Comparison of ENCODE assay signal across 9 mouse cellular contexts in genomic region chr19:32866765-32867164, GRCm38 (mm10).
DNase-seq lines count a peak whose midpoint lies in the region; ATAC-seq and TF ChIP-seq lines count a peak whose summit lies in the region.
"Had no signal": no experiment of that assay in that cellular context is flagged by ENCODE, and none has a peak within 500 bp of the region (broad histone marks: within the 10 kb centered on the region; RNA-seq: fewer than 3 reads in every experiment).

No protein-coding gene starts in this region.

- 0 out of 2 replicates have a peak, but pooled peaks cover 12% of the 10 kb centered on the region for H3K4me1 ChIP-seq in kidney, embryonic 16.5 days (ENCODE audit: insufficient read depth, low read length)
- H3K4me1 ChIP-seq in embryonic facial prominence, embryonic 15.5 days = peaks cover 28% of the 10 kb centered on the region
- H3K4me1 ChIP-seq in hindbrain, embryonic 13.5 days (replicated peaks) = peaks cover 10% of the 10 kb centered on the region
- peaks cover 18% of the 10 kb centered on the region; the same call in 1 of the 2 replicates for H3K4me1 ChIP-seq in midbrain, embryonic 15.5 days
- H3K4me1 ChIP-seq in cerebellum, adult 2 months (ENCODE audit: control insufficient read depth, insufficient read depth, low read length) = no peaks in the 10 kb centered on the region

- H3K4me3 ChIP-seq in kidney, embryonic 16.5 days (ENCODE audit: low read length) = peak overlapping the region; percentile 20
- peak overlapping the region; percentile 19 for H3K4me3 ChIP-seq in embryonic facial prominence, embryonic 15.5 days (replicated peaks)
- H3K4me3 ChIP-seq in hindbrain, embryonic 13.5 days = peak overlapping the region; percentile 24
- H3K4me3 ChIP-seq in midbrain, embryonic 15.5 days = peak overlapping the region; percentile 17
- no peak overlapping the region for H3K4me3 ChIP-seq in left cerebral cortex, adult 2 months
- no peak overlapping the region for H3K4me3 ChIP-seq in cerebellum, adult 2 months (replicated peaks; ENCODE audit: insufficient read depth, low read depth, low read length)

- peak overlapping the region; percentile 37 for H3K4me2 ChIP-seq in kidney, embryonic 16.5 days (replicated peaks; ENCODE audit: low read depth, low read length)
- peak overlapping the region; percentile 40 for H3K4me2 ChIP-seq in embryonic facial prominence, embryonic 15.5 days (replicated peaks)
- H3K4me2 ChIP-seq in hindbrain, embryonic 13.5 days = peak overlapping the region; percentile 50
- peak overlapping the region; percentile 52 for H3K4me2 ChIP-seq in midbrain, embryonic 15.5 days

- no peak for TF ChIP-seq CTCF in left cerebral cortex, adult 2 months (IDR thresholded peaks at IDR 0.05)
- no peak for TF ChIP-seq CTCF in cerebellum, adult 2 months (IDR thresholded peaks at IDR 0.05; ENCODE audit: borderline replicate concordance, insufficient read depth, low read depth, low read length)

- H3K27ac ChIP-seq in kidney, embryonic 16.5 days (ENCODE audit: low read length) = no peak overlapping the region
- H3K27ac ChIP-seq in embryonic facial prominence, embryonic 15.5 days (replicated peaks) = no peak overlapping the region
- H3K27ac ChIP-seq in hindbrain, embryonic 13.5 days = no peak overlapping the region
- H3K27ac ChIP-seq in midbrain, embryonic 15.5 days = no peak overlapping the region
- H3K27ac ChIP-seq in left cerebral cortex, adult 2 months = no peak overlapping the region
- H3K27ac ChIP-seq in cerebellum, adult 2 months (ENCODE audit: insufficient read depth, low read length) = no peak overlapping the region

- 10% methylated on average over 13 of the region's 13 CpGs for WGBS in kidney, embryonic 16.5 days
- 4% methylated on average over 13 of the region's 13 CpGs for WGBS in embryonic facial prominence, embryonic 15.5 days
- 5% methylated on average over 13 of the region's 13 CpGs for WGBS in hindbrain, embryonic 13.5 days
- 3% methylated on average over 13 of the region's 13 CpGs for WGBS in midbrain, embryonic 15.5 days
- WGBS in cerebellum, adult 2 months = 4% methylated on average over 13 of the region's 13 CpGs

- no peak overlapping the region for H3K9ac ChIP-seq in kidney, embryonic 16.5 days (replicated peaks; ENCODE audit: low read length)
- no peak overlapping the region for H3K9ac ChIP-seq in embryonic facial prominence, embryonic 15.5 days
- H3K9ac ChIP-seq in hindbrain, embryonic 13.5 days = no peak overlapping the region
- peak overlapping the region; percentile 18; the same call in 1 of the 2 replicates for H3K9ac ChIP-seq in midbrain, embryonic 15.5 days

- H3K9me3 ChIP-seq in kidney, embryonic 16.5 days (ENCODE audit: low read length) = no peaks in the 10 kb centered on the region
- H3K9me3 ChIP-seq in embryonic facial prominence, embryonic 15.5 days (replicated peaks) = no peaks in the 10 kb centered on the region
- no peaks in the 10 kb centered on the region for H3K9me3 ChIP-seq in hindbrain, embryonic 13.5 days
- H3K9me3 ChIP-seq in midbrain, embryonic 15.5 days = no peaks in the 10 kb centered on the region

- no peak for ATAC-seq in kidney, embryonic 16.5 days (ENCODE audit: low FRiP score, low TSS enrichment)
- no peak for ATAC-seq in embryonic facial prominence, embryonic 15.5 days (ENCODE audit: insufficient number of reproducible peaks, low FRiP score, low TSS enrichment, low read depth)
- ATAC-seq in hindbrain, embryonic 13.5 days (ENCODE audit: low FRiP score) = no peak
- ATAC-seq in midbrain, embryonic 15.5 days (replicated peaks) = no peak

- TF ChIP-seq POLR2A in cerebellum, adult 2 months (IDR thresholded peaks at IDR 0.05; ENCODE audit: borderline replicate concordance, insufficient read depth, low read length) = no peak

- H3K27me3 ChIP-seq in kidney, embryonic 16.5 days (ENCODE audit: insufficient read depth, low read length) = peaks cover 2% of the 10 kb centered on the region; the same call in 1 of the 2 replicates
- H3K27me3 ChIP-seq in embryonic facial prominence, embryonic 15.5 days = no peaks in the 10 kb centered on the region
- peaks cover 3% of the 10 kb centered on the region; the same call in 1 of the 2 replicates for H3K27me3 ChIP-seq in hindbrain, embryonic 13.5 days
- H3K27me3 ChIP-seq in midbrain, embryonic 15.5 days (replicated peaks) = no peaks in the 10 kb centered on the region
- no peaks in the 10 kb centered on the region; the same call in 1 of the 2 replicates for H3K27me3 ChIP-seq in cerebellum, adult 2 months (ENCODE audit: control insufficient read depth, insufficient read depth, low read length)

- no peak for DNase-seq in kidney, adult 18-20 months
- DNase-seq in left cerebral cortex, adult 2 months (ENCODE audit: extremely low spot score in 1 of 2, low spot score in 2 of 2) = no peak
- no peak for DNase-seq in cerebellum, adult 2 months
- DNase-seq in ovary, postnatal 10 days (ENCODE audit: low spot score) = no peak
- DNase-seq: adrenal gland, postnatal 25 days had no signal

- no peaks in the 10 kb centered on the region for H3K36me3 ChIP-seq in kidney, embryonic 16.5 days (ENCODE audit: insufficient read depth, low read length)
- H3K36me3 ChIP-seq in embryonic facial prominence, embryonic 15.5 days = no peaks in the 10 kb centered on the region
- H3K36me3 ChIP-seq in hindbrain, embryonic 13.5 days = no peaks in the 10 kb centered on the region
- H3K36me3 ChIP-seq in midbrain, embryonic 15.5 days (replicated peaks) = no peaks in the 10 kb centered on the region

- intact Hi-C loops in left cerebral cortex, adult 2 months (cut with DNase I) = no loop called here

Comparison
In these comparisons a context has a peak if more than half of its experiments do, and no peak if none do; other contexts are left out.
1. H3K4me3 ChIP-seq: peak in kidney, embryonic 16.5 days (single experiment), embryonic facial prominence, embryonic 15.5 days (single experiment), hindbrain, embryonic 13.5 days (single experiment) and midbrain, embryonic 15.5 days (single experiment); none in left cerebral cortex, adult 2 months (single experiment) and cerebellum, adult 2 months (single experiment).
2. Peak in every context shown above with its lines, with median percentiles within 50 percentile points of each other: H3K4me2 ChIP-seq.